Mouse (Mus musculus) forebrain, embryonic 10.5 days (tissue): ENCODE data around the gene Nsun7. TPM values are rescaled to one million over a fixed set of nuclear protein-coding genes. Genes with fewer than 3 reads are reported as not detected.
A peak's percentile ranks its signal among the peaks of the same experiment; 100 is the strongest.

Source experiments
- DNase-seq: peaks from one replicate; pipeline ENCODE4 v3.0.0-alpha.2; 2017; ENCODE audit warnings: low spot score; ENCODE audit errors: extremely low spot score
- H3K27ac ChIP-seq: fragments of 300-500 bp; sonication (generic); 2 replicates; pipeline ENCODE4 v1.5.1; 2016; ENCODE audit warnings: mild to moderate bottlenecking
- H3K27me3 ChIP-seq: fragments of 300-500 bp; sonication (generic); 2 replicates; pipeline ENCODE4 v1.6.1; 2016; ENCODE audit warnings: mild to moderate bottlenecking; ENCODE audit not compliant: poor library complexity, severe bottlenecking
- H3K36me3 ChIP-seq: fragments of 300-500 bp; sonication (generic); replicated peaks from 2 replicates; pipeline ENCODE4 v1.6.1; 2016; ENCODE audit warnings: mild to moderate bottlenecking, moderate library complexity
- H3K4me1 ChIP-seq: fragments of 300-500 bp; sonication (generic); 2 replicates; pipeline ENCODE4 v1.6.1; 2016
- H3K4me3 ChIP-seq: fragments of 300-500 bp; sonication (generic); 2 replicates; pipeline ENCODE4 v1.5.1; 2016; ENCODE audit warnings: mild to moderate bottlenecking, moderate library complexity
- H3K9me3 ChIP-seq: fragments of 300-500 bp; sonication (generic); 2 replicates; pipeline ENCODE4 v1.6.1; 2016; ENCODE audit warnings: mild to moderate bottlenecking, moderate library complexity
- WGBS: fragments of 180-500 bp; shearing (Covaris S2); methylation state at CpG from one replicate; pipeline ENCODE4 v1.1.7; 2016; 5-methylcytosine and 5-hydroxymethylcytosine counted together
- polyA plus RNA-seq: library from polyadenylated mRNA; unstranded; fragments of >200 nt; fragmentation: Nextera tagmentation; extraction: Ambion mirVana; gene quantifications from 2 replicates; pipeline ENCODE4 v1.2.1, GENCODE M21; 2016

Gene Nsun7
- polyA plus RNA-seq, 1 experiment from 2014 or later = 0.64 TPM

- H3K27ac ChIP-seq = no peak overlapping the region
- WGBS = 94% methylated on average over 5 of the region's 5 CpGs
- DNase-seq = no peak
Measured at GRCm38 (mm10) chr5:66296116-66296515, 36.4 kb downstream of the Nsun7 start.

GRCm38 (mm10) chr5:66298856-66299255 is 39.2 kb downstream of the Nsun7 start:
- Histone ChIP-seq H3K4me3 (no peak overlapping the region), H3K9me3 (no peaks in the 10 kb centered on the region), H3K4me1 (no peaks in the 10 kb centered on the region), H3K36me3 (peaks cover 10% of the 10 kb centered on the region; the same call in 1 of the 2 replicates), H3K27me3 (no peaks in the 10 kb centered on the region), H3K27ac (no peak overlapping the region)
- no peak for DNase-seq
- 97% methylated on average over 6 of the region's 6 CpGs for WGBS

More at GRCm38 (mm10) chr5:66296116-66296515, 36.4 kb downstream of the Nsun7 start:
- H3K27me3 ChIP-seq = no peaks in the 10 kb centered on the region
- H3K4me3 ChIP-seq = no peak overlapping the region
- no peaks in the 10 kb centered on the region for H3K36me3 ChIP-seq
- H3K9me3 ChIP-seq = no peaks in the 10 kb centered on the region
- H3K4me1 ChIP-seq = no peaks in the 10 kb centered on the region

- H3K27me3 ChIP-seq = no peaks in the 10 kb centered on the region
- 91% methylated on average over 13 of the region's 13 CpGs for WGBS
- peaks cover 10% of the 10 kb centered on the region; the same call in 1 of the 2 replicates for H3K36me3 ChIP-seq
- H3K27ac ChIP-seq = no peak overlapping the region
- no peaks in the 10 kb centered on the region for H3K9me3 ChIP-seq
- DNase-seq = no peak
- no peaks in the 10 kb centered on the region for H3K4me1 ChIP-seq
- H3K4me3 ChIP-seq = no peak overlapping the region
Measured at GRCm38 (mm10) chr5:66300576-66300975, 40.9 kb downstream of the Nsun7 start.

- Histone ChIP-seq H3K4me3 (no peak overlapping the region), H3K4me1 (no peaks in the 10 kb centered on the region), H3K9me3 (no peaks in the 10 kb centered on the region), H3K36me3 (peaks cover 10% of the 10 kb centered on the region), H3K27ac (no peak overlapping the region), H3K27me3 (no peaks in the 10 kb centered on the region)
- DNase-seq = no peak
- 93% methylated on average over 21 of the region's 21 CpGs for WGBS
Measured at GRCm38 (mm10) chr5:66302085-66302815, 42.6 kb downstream of the Nsun7 start.

GRCm38 (mm10) chr5:66302873-66303272 is 43.2 kb downstream of the Nsun7 start:
- Histone ChIP-seq H3K36me3 (peaks cover 14% of the 10 kb centered on the region), H3K27ac (no peak overlapping the region), H3K27me3 (no peaks in the 10 kb centered on the region), H3K4me1 (no peaks in the 10 kb centered on the region), H3K4me3 (no peak overlapping the region), H3K9me3 (no peaks in the 10 kb centered on the region)
- DNase-seq = no peak
- 90% methylated on average over 2 of the region's 2 CpGs for WGBS

GRCm38 (mm10) chr5:66304300-66305067 is 44.8 kb downstream of the Nsun7 start:
- Histone ChIP-seq H3K4me3 (no peak overlapping the region), H3K36me3 (peaks cover 20% of the 10 kb centered on the region), H3K9me3 (no peaks in the 10 kb centered on the region), H3K4me1 (no peaks in the 10 kb centered on the region), H3K27me3 (no peaks in the 10 kb centered on the region), H3K27ac (no peak overlapping the region)
- DNase-seq = no peak
- 92% methylated on average over 11 of the region's 11 CpGs for WGBS

GRCm38 (mm10) chr5:66305511-66305910 is 45.8 kb downstream of the Nsun7 start:
- H3K9me3 ChIP-seq = no peaks in the 10 kb centered on the region
- no peak overlapping the region for H3K4me3 ChIP-seq
- no peaks in the 10 kb centered on the region for H3K4me1 ChIP-seq
- no peak for DNase-seq
- peaks cover 20% of the 10 kb centered on the region for H3K36me3 ChIP-seq
- H3K27me3 ChIP-seq = no peaks in the 10 kb centered on the region
- 90% methylated on average over 8 of the region's 8 CpGs for WGBS
- no peak overlapping the region for H3K27ac ChIP-seq

- no peak overlapping the region for H3K27ac ChIP-seq
- H3K36me3 ChIP-seq = peaks cover 11% of the 10 kb centered on the region; the same call in 1 of the 2 replicates
- H3K4me3 ChIP-seq = no peak overlapping the region
- no peaks in the 10 kb centered on the region for H3K4me1 ChIP-seq
- no peak for DNase-seq
- H3K27me3 ChIP-seq = no peaks in the 10 kb centered on the region
- H3K9me3 ChIP-seq = no peaks in the 10 kb centered on the region
- 66% methylated on average over 9 of the region's 9 CpGs for WGBS
Measured at GRCm38 (mm10) chr5:66310328-66310727, 50.6 kb downstream of the Nsun7 start.

- Histone ChIP-seq H3K36me3 (peaks cover 11% of the 10 kb centered on the region; the same call in 1 of the 2 replicates), H3K4me3 (no peak overlapping the region), H3K4me1 (no peaks in the 10 kb centered on the region), H3K9me3 (no peaks in the 10 kb centered on the region), H3K27me3 (no peaks in the 10 kb centered on the region), H3K27ac (no peak overlapping the region)
- 94% methylated on average over 11 of the region's 11 CpGs for WGBS
- DNase-seq = no peak
Measured at GRCm38 (mm10) chr5:66310806-66311205, 51.1 kb downstream of the Nsun7 start.

- no peak overlapping the region for H3K4me3 ChIP-seq
- H3K4me1 ChIP-seq = peaks cover 10% of the 10 kb centered on the region
- 85% methylated on average over 5 of the region's 5 CpGs for WGBS
- H3K27ac ChIP-seq = no peak overlapping the region
- no peak for DNase-seq
- H3K9me3 ChIP-seq = no peaks in the 10 kb centered on the region
- H3K36me3 ChIP-seq = no peaks in the 10 kb centered on the region
- no peaks in the 10 kb centered on the region for H3K27me3 ChIP-seq
Measured at GRCm38 (mm10) chr5:66315791-66316190, 56.1 kb downstream of the Nsun7 start.

- H3K4me3 ChIP-seq = no peak overlapping the region
- no peak overlapping the region for H3K27ac ChIP-seq
- peaks cover 10% of the 10 kb centered on the region for H3K4me1 ChIP-seq
- WGBS = 73% methylated on average over 6 of the region's 6 CpGs
- no peaks in the 10 kb centered on the region for H3K9me3 ChIP-seq
- no peaks in the 10 kb centered on the region for H3K27me3 ChIP-seq
- peak; percentile 27 for DNase-seq
- H3K36me3 ChIP-seq = no peaks in the 10 kb centered on the region
Measured at GRCm38 (mm10) chr5:66319341-66319740, 59.6 kb downstream of the Nsun7 start.

GRCm38 (mm10) chr5:66319827-66320404 is 60.2 kb downstream of the Nsun7 start:
- WGBS = 70% methylated on average over 14 of the region's 14 CpGs
- no peak overlapping the region for H3K4me3 ChIP-seq
- no peak for DNase-seq
- no peaks in the 10 kb centered on the region for H3K36me3 ChIP-seq
- no peaks in the 10 kb centered on the region for H3K27me3 ChIP-seq
- no peaks in the 10 kb centered on the region for H3K9me3 ChIP-seq
- H3K27ac ChIP-seq = no peak overlapping the region
- peaks cover 10% of the 10 kb centered on the region for H3K4me1 ChIP-seq

GRCm38 (mm10) chr5:66323131-66323530 is 63.4 kb downstream of the Nsun7 start:
- WGBS = 91% methylated on average over 4 of the region's 4 CpGs
- no peaks in the 10 kb centered on the region for H3K9me3 ChIP-seq
- DNase-seq = no peak

More at GRCm38 (mm10) chr5:66323131-66323530, 63.4 kb downstream of the Nsun7 start:
- Histone ChIP-seq H3K27ac (no peak overlapping the region), H3K4me3 (no peak overlapping the region), H3K36me3 (no peaks in the 10 kb centered on the region), H3K27me3 (no peaks in the 10 kb centered on the region), H3K4me1 (peaks cover 16% of the 10 kb centered on the region)
